Mouse (Mus musculus): ENCODE results near the gene Tfap2b. TPM values are rescaled to one million over a fixed set of nuclear protein-coding genes. Genes with fewer than 3 reads are reported as not detected.

The Tfap2b gene
- polyA plus RNA-seq, 1 experiment from 2014 or later: not detected

DNA sequence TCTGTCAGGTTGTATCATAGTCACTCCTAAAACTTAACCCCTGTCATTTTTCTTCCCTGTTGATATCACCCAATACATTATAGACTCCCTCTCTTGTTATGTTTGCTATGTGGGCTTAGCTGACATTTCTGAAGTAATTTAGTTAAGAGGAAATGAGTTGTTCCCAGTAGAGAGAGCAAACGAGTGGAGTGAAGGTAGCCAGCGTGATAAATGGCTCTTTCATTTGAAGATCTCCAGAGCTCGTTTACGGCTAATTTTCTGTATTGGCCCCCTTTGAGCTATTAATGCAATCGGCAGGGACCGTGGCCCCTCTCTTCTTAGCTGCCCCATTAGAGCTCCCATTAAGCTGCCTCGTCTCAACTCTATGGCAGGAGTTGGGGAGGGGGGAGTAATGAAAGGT, 12.9 kb downstream of the Tfap2b start:
- no peak overlapping the region for H3K4me3 ChIP-seq (ENCODE audit: low read depth, low read length)
- H3K4me2 ChIP-seq (ENCODE audit: low read length): no peak overlapping the region
- WGBS: 2% methylated on average over 7 of the region's 7 CpGs
- no peaks in the 10 kb centered on the region for H3K9me3 ChIP-seq (ENCODE audit: control insufficient read depth, low read length)
- DNase-seq (ENCODE audit: low spot score): no peak
- ATAC-seq (replicated peaks; ENCODE audit: low FRiP score, low TSS enrichment, low read depth): no peak
- H3K36me3 ChIP-seq (ENCODE audit: control insufficient read depth, insufficient read depth, low read length): no peaks in the 10 kb centered on the region
- no peaks in the 10 kb centered on the region for H3K4me1 ChIP-seq (replicated peaks; ENCODE audit: control insufficient read depth, insufficient read depth, low read length)
- H3K27me3 ChIP-seq (replicated peaks; ENCODE audit: control insufficient read depth, insufficient read depth, low read length): peaks cover 98% of the 10 kb centered on the region
- H3K9ac ChIP-seq (ENCODE audit: low read length): no peak overlapping the region
- H3K27ac ChIP-seq (ENCODE audit: low read depth): no peak overlapping the region

DNA sequence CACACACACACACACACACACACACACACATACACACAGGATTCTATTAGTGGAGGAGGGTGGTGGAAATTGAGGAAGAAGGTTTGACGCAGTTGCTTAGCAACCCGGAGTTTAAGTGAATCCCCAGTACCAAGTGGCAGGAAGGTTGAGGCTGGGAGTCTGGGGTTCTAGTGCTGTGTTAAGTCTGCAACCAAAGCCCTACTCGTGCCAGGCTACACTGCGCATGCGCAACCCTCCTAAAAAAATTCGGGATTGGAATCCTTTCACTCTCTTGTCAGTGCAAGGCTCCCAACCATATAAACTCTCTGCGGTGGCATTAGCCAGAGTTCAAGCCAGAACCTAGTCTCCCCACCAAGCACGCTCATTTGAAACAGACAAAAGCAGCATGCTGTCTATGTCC, 18.0 kb downstream of the Tfap2b start:
- no peaks in the 10 kb centered on the region for H3K4me1 ChIP-seq (replicated peaks; ENCODE audit: control insufficient read depth, insufficient read depth, low read length)
- H3K4me3 ChIP-seq (ENCODE audit: low read depth, low read length): no peak overlapping the region
- H3K27ac ChIP-seq (ENCODE audit: low read depth): no peak overlapping the region
- H3K9ac ChIP-seq (ENCODE audit: low read length): no peak overlapping the region
- DNase-seq (ENCODE audit: low spot score) (no peak), ATAC-seq (replicated peaks; ENCODE audit: low FRiP score, low TSS enrichment, low read depth) (no peak)
- WGBS: 7% methylated on average over 8 of the region's 8 CpGs
- no peaks in the 10 kb centered on the region for H3K36me3 ChIP-seq (ENCODE audit: control insufficient read depth, insufficient read depth, low read length)
- no peaks in the 10 kb centered on the region for H3K9me3 ChIP-seq (ENCODE audit: control insufficient read depth, low read length)
- peaks cover 96% of the 10 kb centered on the region for H3K27me3 ChIP-seq (replicated peaks; ENCODE audit: control insufficient read depth, insufficient read depth, low read length)
- no peak overlapping the region for H3K4me2 ChIP-seq (ENCODE audit: low read length)

DNA sequence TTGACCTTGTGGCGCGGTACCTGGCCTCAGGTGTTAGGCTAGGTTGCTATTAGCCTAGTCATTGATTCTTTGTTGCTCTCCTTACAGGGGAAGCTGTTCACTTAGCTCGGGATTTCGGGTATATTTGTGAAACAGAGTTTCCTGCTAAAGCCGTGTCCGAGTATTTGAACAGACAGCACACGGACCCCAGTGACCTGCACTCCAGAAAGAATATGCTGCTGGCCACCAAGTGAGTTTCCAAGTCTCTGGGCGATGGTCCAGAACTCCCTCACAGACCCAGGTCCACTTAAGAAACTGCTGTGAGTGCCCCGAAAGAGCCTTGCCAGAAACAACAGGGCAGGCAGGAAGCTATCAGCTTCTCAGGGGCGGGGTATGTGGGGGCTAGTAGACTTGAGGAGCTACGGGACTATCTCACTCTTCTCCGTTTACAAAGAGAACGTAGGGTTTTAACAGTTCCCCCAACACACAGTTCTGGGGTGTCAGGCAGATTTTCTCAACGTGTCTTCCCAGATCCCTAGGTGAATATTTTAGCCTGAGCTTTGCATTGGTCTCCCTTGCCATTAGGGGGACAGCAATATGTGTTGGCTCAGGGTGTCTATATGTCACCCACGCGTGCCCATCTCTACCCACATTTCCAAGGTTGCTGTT, 22.3 kb downstream of the Tfap2b start:
- DNase-seq (ENCODE audit: low spot score) (no peak), ATAC-seq (replicated peaks; ENCODE audit: low FRiP score, low TSS enrichment, low read depth) (no peak)
- Histone ChIP-seq H3K36me3 (ENCODE audit: control insufficient read depth, insufficient read depth, low read length) (no peaks in the 10 kb centered on the region), H3K4me2 (ENCODE audit: low read length) (no peak overlapping the region), H3K9me3 (ENCODE audit: control insufficient read depth, low read length) (no peaks in the 10 kb centered on the region), H3K4me3 (ENCODE audit: low read depth, low read length) (no peak overlapping the region), H3K27me3 (replicated peaks; ENCODE audit: control insufficient read depth, insufficient read depth, low read length) (peaks cover 96% of the 10 kb centered on the region), H3K27ac (ENCODE audit: low read depth) (no peak overlapping the region), H3K4me1 (replicated peaks; ENCODE audit: control insufficient read depth, insufficient read depth, low read length) (no peaks in the 10 kb centered on the region), H3K9ac (ENCODE audit: low read length) (no peak overlapping the region)
- 2% methylated on average over 16 of the region's 16 CpGs for WGBS

DNA sequence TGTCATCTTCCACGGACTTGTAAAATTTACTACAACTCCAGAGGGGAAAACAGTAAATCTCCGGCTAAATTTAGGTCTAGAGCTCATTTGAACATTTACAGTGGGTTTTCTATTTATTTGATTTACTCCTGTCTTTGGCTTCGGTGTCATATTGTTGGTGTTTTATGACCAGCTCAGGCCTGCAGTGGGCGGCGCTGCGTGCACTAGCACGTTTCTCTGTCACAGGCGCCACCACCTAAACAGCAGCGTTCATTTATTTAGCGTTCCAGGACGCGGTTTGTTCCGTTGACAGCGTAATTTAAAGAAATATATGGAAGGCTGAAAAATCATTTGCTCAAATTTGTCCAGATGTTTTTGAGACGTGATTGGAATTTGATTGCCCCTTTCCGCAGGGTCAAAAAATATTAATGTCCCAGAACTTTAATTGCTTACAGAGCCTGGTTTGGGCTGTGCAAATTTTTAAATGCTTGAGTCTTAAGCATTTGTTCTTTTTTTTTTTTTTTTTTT, 22.9 kb downstream of the Tfap2b start:
- H3K4me3 ChIP-seq (ENCODE audit: low read depth, low read length): no peak overlapping the region
- H3K27ac ChIP-seq (ENCODE audit: low read depth): no peak overlapping the region
- no peaks in the 10 kb centered on the region for H3K9me3 ChIP-seq (ENCODE audit: control insufficient read depth, low read length)
- peaks cover 96% of the 10 kb centered on the region for H3K27me3 ChIP-seq (replicated peaks; ENCODE audit: control insufficient read depth, insufficient read depth, low read length)
- no peak for ATAC-seq (replicated peaks; ENCODE audit: low FRiP score, low TSS enrichment, low read depth)
- no peak for DNase-seq (ENCODE audit: low spot score)
- H3K4me2 ChIP-seq (ENCODE audit: low read length): no peak overlapping the region
- no peaks in the 10 kb centered on the region for H3K4me1 ChIP-seq (replicated peaks; ENCODE audit: control insufficient read depth, insufficient read depth, low read length)
- H3K9ac ChIP-seq (ENCODE audit: low read length): no peak overlapping the region
- 4% methylated on average over 16 of the region's 16 CpGs for WGBS
- H3K36me3 ChIP-seq (ENCODE audit: control insufficient read depth, insufficient read depth, low read length): no peaks in the 10 kb centered on the region

DNA sequence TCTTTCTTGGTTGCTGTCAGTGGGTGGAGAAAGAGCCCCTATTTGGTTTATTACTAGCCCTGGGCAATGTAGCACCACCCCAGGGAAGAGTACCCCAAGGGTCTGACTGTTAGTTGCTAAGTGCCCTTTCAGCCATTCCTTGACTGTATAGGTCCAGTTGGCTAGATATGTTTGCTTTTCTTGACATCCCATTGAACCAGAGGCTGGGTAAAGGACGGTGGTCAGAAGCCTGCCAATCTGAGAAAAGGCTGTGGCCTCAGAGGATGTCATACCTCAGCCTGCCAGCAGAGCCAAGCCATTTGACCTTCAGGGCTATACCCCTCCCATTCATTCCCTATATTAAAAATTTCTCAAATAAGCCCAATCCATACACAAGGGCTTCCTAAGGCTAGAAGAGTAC, 24.0 kb downstream of the Tfap2b start:
- no peaks in the 10 kb centered on the region for H3K36me3 ChIP-seq (ENCODE audit: control insufficient read depth, insufficient read depth, low read length)
- no peak for DNase-seq (ENCODE audit: low spot score)
- no peaks in the 10 kb centered on the region for H3K4me1 ChIP-seq (replicated peaks; ENCODE audit: control insufficient read depth, insufficient read depth, low read length)
- H3K9ac ChIP-seq (ENCODE audit: low read length): no peak overlapping the region
- H3K27me3 ChIP-seq (replicated peaks; ENCODE audit: control insufficient read depth, insufficient read depth, low read length): peaks cover 96% of the 10 kb centered on the region
- no peak for ATAC-seq (replicated peaks; ENCODE audit: low FRiP score, low TSS enrichment, low read depth)
- no peak overlapping the region for H3K4me2 ChIP-seq (ENCODE audit: low read length)
- WGBS: 5% methylated on average over 1 of the region's 1 CpGs
- H3K27ac ChIP-seq (ENCODE audit: low read depth): no peak overlapping the region
- no peaks in the 10 kb centered on the region for H3K9me3 ChIP-seq (ENCODE audit: control insufficient read depth, low read length)
- H3K4me3 ChIP-seq (ENCODE audit: low read depth, low read length): no peak overlapping the region

DNA sequence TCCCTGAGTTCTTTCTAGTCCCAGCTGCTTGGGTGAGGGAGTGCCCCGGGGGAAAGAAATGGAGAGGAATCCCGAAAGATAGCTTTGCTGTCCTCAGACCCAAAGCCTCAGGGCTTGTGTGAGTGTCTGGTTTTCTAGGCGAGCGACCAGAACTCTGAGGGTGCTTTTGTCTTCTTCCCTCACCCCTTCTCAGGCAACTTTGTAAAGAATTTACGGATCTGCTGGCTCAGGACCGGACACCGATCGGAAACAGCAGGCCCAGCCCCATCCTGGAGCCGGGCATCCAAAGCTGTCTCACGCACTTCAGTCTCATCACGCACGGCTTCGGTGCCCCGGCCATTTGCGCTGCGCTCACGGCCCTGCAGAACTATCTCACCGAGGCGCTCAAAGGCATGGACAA, 25.1 kb downstream of the Tfap2b start:
- peaks cover 96% of the 10 kb centered on the region for H3K27me3 ChIP-seq (replicated peaks; ENCODE audit: control insufficient read depth, insufficient read depth, low read length)
- no peak overlapping the region for H3K27ac ChIP-seq (ENCODE audit: low read depth)
- no peak overlapping the region for H3K9ac ChIP-seq (ENCODE audit: low read length)
- WGBS: 2% methylated on average over 19 of the region's 19 CpGs
- DNase-seq (ENCODE audit: low spot score): no peak
- no peaks in the 10 kb centered on the region for H3K4me1 ChIP-seq (replicated peaks; ENCODE audit: control insufficient read depth, insufficient read depth, low read length)
- ATAC-seq (replicated peaks; ENCODE audit: low FRiP score, low TSS enrichment, low read depth): no peak
- H3K4me2 ChIP-seq (ENCODE audit: low read length): no peak overlapping the region
- no peaks in the 10 kb centered on the region for H3K36me3 ChIP-seq (ENCODE audit: control insufficient read depth, insufficient read depth, low read length)
- no peaks in the 10 kb centered on the region for H3K9me3 ChIP-seq (ENCODE audit: control insufficient read depth, low read length)
- H3K4me3 ChIP-seq (ENCODE audit: low read depth, low read length): no peak overlapping the region

DNA sequence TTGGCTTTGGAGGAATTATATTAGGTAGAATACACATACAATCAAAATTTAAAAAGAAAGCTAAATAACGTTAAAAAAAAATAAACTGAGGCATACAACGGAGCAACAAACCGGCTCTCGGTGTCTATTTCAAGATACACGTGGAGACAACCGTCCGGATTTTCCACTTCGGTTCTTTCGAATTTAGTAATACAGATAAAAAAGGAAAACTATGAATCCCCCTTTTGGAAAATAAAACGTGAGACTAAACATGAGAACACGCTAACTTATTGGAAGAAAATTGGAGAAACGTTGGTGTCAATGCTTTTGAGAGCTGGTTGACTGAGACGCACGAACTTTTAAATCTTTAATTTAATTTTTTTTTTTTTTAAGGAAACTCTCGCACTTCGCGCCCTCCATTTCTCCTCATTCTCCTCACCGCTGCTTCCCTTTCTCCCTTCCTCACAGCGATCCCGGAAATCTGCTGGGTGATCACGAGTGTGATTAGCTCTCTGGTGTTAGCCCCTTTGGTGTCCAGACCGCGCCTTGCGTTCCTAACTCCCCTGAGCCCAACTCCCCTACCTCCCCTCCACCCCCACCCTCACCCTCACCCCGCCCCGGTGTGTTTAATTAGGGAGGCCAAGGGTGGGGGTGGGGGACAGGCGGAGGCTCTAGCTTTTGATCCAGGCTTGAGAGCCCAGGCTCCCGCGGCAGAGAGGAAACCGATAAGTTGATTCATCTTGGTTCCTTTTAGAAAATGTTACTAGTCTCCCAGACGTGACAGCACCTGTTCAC, 25.9 kb downstream of the Tfap2b start:
- Histone ChIP-seq H3K27ac (ENCODE audit: low read depth) (no peak overlapping the region), H3K4me2 (ENCODE audit: low read length) (no peak overlapping the region), H3K27me3 (replicated peaks; ENCODE audit: control insufficient read depth, insufficient read depth, low read length) (peaks cover 95% of the 10 kb centered on the region), H3K36me3 (ENCODE audit: control insufficient read depth, insufficient read depth, low read length) (no peaks in the 10 kb centered on the region), H3K9me3 (ENCODE audit: control insufficient read depth, low read length) (no peaks in the 10 kb centered on the region), H3K9ac (ENCODE audit: low read length) (no peak overlapping the region), H3K4me3 (ENCODE audit: low read depth, low read length) (no peak overlapping the region), H3K4me1 (replicated peaks; ENCODE audit: control insufficient read depth, insufficient read depth, low read length) (no peaks in the 10 kb centered on the region)
- 2% methylated on average over 31 of the region's 31 CpGs for WGBS
- ATAC-seq (replicated peaks; ENCODE audit: low FRiP score, low TSS enrichment, low read depth) (no peak), DNase-seq (ENCODE audit: low spot score) (no peak)

DNA sequence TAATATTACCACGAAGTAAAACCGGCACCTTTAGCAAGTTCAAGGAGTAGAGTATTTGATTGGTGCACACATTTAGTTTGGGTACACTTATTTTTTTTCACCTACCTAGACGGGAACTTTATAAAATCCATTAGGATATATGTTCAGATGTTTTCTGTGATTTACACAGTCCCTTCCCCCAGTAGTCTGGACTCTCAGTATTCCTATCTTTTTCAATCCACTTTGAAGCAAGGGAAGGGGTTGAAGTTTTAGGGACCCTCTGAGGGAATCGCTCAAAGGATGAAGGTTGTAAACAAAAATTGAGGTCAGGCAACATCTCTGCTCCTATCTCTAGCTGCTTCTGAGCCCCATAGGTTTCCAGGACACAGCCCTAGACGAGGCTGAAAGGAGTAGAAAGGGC, 27.3 kb downstream of the Tfap2b start:
- H3K4me3 ChIP-seq (ENCODE audit: low read depth, low read length): no peak overlapping the region
- H3K9me3 ChIP-seq (ENCODE audit: control insufficient read depth, low read length): no peaks in the 10 kb centered on the region
- H3K4me2 ChIP-seq (ENCODE audit: low read length): no peak overlapping the region
- no peak overlapping the region for H3K9ac ChIP-seq (ENCODE audit: low read length)
- 5% methylated on average over 5 of the region's 5 CpGs for WGBS
- no peak for ATAC-seq (replicated peaks; ENCODE audit: low FRiP score, low TSS enrichment, low read depth)
- H3K36me3 ChIP-seq (ENCODE audit: control insufficient read depth, insufficient read depth, low read length): no peaks in the 10 kb centered on the region
- H3K27ac ChIP-seq (ENCODE audit: low read depth): no peak overlapping the region
- peaks cover 99% of the 10 kb centered on the region for H3K27me3 ChIP-seq (replicated peaks; ENCODE audit: control insufficient read depth, insufficient read depth, low read length)
- H3K4me1 ChIP-seq (replicated peaks; ENCODE audit: control insufficient read depth, insufficient read depth, low read length): no peaks in the 10 kb centered on the region
- no peak for DNase-seq (ENCODE audit: low spot score)

DNA sequence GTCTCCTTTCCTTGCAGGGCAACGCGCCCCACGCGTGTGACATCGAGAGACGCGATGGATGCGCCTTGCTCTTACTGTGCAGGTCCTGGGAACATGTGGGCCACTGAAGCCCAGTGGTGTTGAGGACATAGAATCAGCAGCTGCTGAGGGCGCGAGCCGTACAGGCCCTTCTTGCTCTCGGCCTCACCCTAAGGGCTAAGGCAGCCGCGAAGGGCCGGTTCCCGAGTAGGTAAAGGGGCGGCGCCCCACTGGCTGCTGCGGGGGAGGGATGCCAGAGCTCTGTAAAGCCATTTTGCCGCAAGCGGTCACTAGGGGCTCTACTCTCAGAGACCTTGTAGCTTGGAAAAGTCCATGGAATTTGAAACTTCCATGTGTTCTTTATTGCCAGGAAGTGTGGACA, 27.9 kb downstream of the Tfap2b start:
- DNase-seq (ENCODE audit: low spot score) (no peak), ATAC-seq (replicated peaks; ENCODE audit: low FRiP score, low TSS enrichment, low read depth) (peak; percentile 55; the same call in 1 of the 2 replicates)
- H3K9me3 ChIP-seq (ENCODE audit: control insufficient read depth, low read length): no peaks in the 10 kb centered on the region
- 3% methylated on average over 21 of the region's 21 CpGs for WGBS
- H3K36me3 ChIP-seq (ENCODE audit: control insufficient read depth, insufficient read depth, low read length): no peaks in the 10 kb centered on the region
- peaks cover 99% of the 10 kb centered on the region for H3K27me3 ChIP-seq (replicated peaks; ENCODE audit: control insufficient read depth, insufficient read depth, low read length)
- no peak overlapping the region for H3K9ac ChIP-seq (ENCODE audit: low read length)
- no peak overlapping the region for H3K4me2 ChIP-seq (ENCODE audit: low read length)
- no peak overlapping the region for H3K4me3 ChIP-seq (ENCODE audit: low read depth, low read length)
- H3K4me1 ChIP-seq (replicated peaks; ENCODE audit: control insufficient read depth, insufficient read depth, low read length): no peaks in the 10 kb centered on the region
- H3K27ac ChIP-seq (ENCODE audit: low read depth): no peak overlapping the region
